Comparison of ENCODE assay signal across 10 mouse cellular contexts in genomic region chr16:20424226-20424663, GRCm38 (mm10). TPM values are rescaled to one million over a fixed set of nuclear protein-coding genes. Genes with fewer than 3 reads are reported as not detected.
DNase-seq lines count a peak whose midpoint lies in the region; ATAC-seq and TF ChIP-seq lines count a peak whose summit lies in the region.
"Had no signal": no experiment of that assay in that cellular context is flagged by ENCODE, and none has a peak within 500 bp of the region (broad histone marks: within the 10 kb centered on the region; RNA-seq: fewer than 3 reads in every experiment).

No protein-coding gene starts in this region.

- DNase-seq in cerebellum, adult 2 months, result no peak
- no peak for DNase-seq in cerebellum, adult 8-10 months
- DNase-seq in lung, adult 18-20 months, result no peak
- DNase-seq in urinary bladder, postnatal 14 days (ENCODE audit: low spot score), result no peak
- DNase-seq in retina, embryonic 14.5 days (ENCODE audit: low spot score), result no peak
- DNase-seq: adrenal gland, adult 8-10 months had no signal

- no peaks in the 10 kb centered on the region for H3K9me3 ChIP-seq in lung, embryonic 15.5 days
- H3K9me3 ChIP-seq in hindbrain, embryonic 16.5 days (ENCODE audit: control insufficient read depth, low read length), result no peaks in the 10 kb centered on the region
- H3K9me3 ChIP-seq in neural tube, embryonic 12.5 days, result no peaks in the 10 kb centered on the region
- H3K9me3 ChIP-seq: limb, embryonic 12.5 days had no signal

- peak overlapping the region; percentile 80 for H3K4me2 ChIP-seq in lung, embryonic 15.5 days
- peak overlapping the region; percentile 15; the same call in 1 of the 2 replicates for H3K4me2 ChIP-seq in hindbrain, embryonic 16.5 days (ENCODE audit: low read length)
- peak overlapping the region; percentile 62; the same call in 1 of the 2 replicates for H3K4me2 ChIP-seq in neural tube, embryonic 12.5 days (replicated peaks)

- no peak overlapping the region for H3K27ac ChIP-seq in cerebellum, adult 2 months (ENCODE audit: insufficient read depth, low read length)
- H3K27ac ChIP-seq in lung, embryonic 15.5 days, result no peak overlapping the region; the same call in 1 of the 2 replicates
- no peak overlapping the region for H3K27ac ChIP-seq in hindbrain, embryonic 16.5 days (ENCODE audit: low read depth, low read length)
- no peak overlapping the region for H3K27ac ChIP-seq in neural tube, embryonic 12.5 days
- H3K27ac ChIP-seq: limb, embryonic 12.5 days had no signal

- 56% methylated on average over 7 of the region's 7 CpGs for WGBS in cerebellum, adult 2 months
- 68% methylated on average over 7 of the region's 7 CpGs for whole genome bisulfite sequencing in lung, embryonic 15.5 days
- 85% methylated on average over 7 of the region's 7 CpGs for WGBS in hindbrain, embryonic 16.5 days
- WGBS in neural tube, embryonic 12.5 days, result 88% methylated on average over 7 of the region's 7 CpGs

- no peaks in the 10 kb centered on the region for H3K27me3 ChIP-seq in cerebellum, adult 2 months (ENCODE audit: control insufficient read depth, insufficient read depth, low read length)
- H3K27me3 ChIP-seq in lung, embryonic 15.5 days, result no peaks in the 10 kb centered on the region
- no peaks in the 10 kb centered on the region for H3K27me3 ChIP-seq in hindbrain, embryonic 16.5 days (replicated peaks; ENCODE audit: control insufficient read depth, insufficient read depth, low read length)
- H3K27me3 ChIP-seq in neural tube, embryonic 12.5 days (replicated peaks), result no peaks in the 10 kb centered on the region
- H3K27me3 ChIP-seq: limb, embryonic 12.5 days had no signal

- H3K9ac ChIP-seq in lung, embryonic 15.5 days, result no peak overlapping the region
- no peak overlapping the region for H3K9ac ChIP-seq in hindbrain, embryonic 16.5 days (ENCODE audit: low read depth, low read length)
- no peak overlapping the region for H3K9ac ChIP-seq in neural tube, embryonic 12.5 days
- H3K9ac ChIP-seq: limb, embryonic 12.5 days had no signal

- TF ChIP-seq POLR2A in cerebellum, adult 2 months (IDR thresholded peaks at IDR 0.05; ENCODE audit: borderline replicate concordance, insufficient read depth, low read length), result no peak

- peak overlapping the region; percentile 10 for H3K4me3 ChIP-seq in cerebellum, adult 2 months (replicated peaks; ENCODE audit: insufficient read depth, low read depth, low read length)
- H3K4me3 ChIP-seq in lung, embryonic 15.5 days, result no peak overlapping the region
- H3K4me3 ChIP-seq in hindbrain, embryonic 16.5 days (ENCODE audit: low read length), result no peak overlapping the region
- H3K4me3 ChIP-seq in neural tube, embryonic 12.5 days, result no peak overlapping the region

- no peak for ATAC-seq in lung, embryonic 15.5 days (ENCODE audit: borderline replicate concordance, extremely low read depth, low FRiP score, low TSS enrichment)
- no peak for ATAC-seq in hindbrain, embryonic 16.5 days
- no peak for ATAC-seq in neural tube, embryonic 12.5 days (ENCODE audit: low FRiP score, low read depth)

- peaks cover 4% of the 10 kb centered on the region for H3K4me1 ChIP-seq in cerebellum, adult 2 months (ENCODE audit: control insufficient read depth, insufficient read depth, low read length)
- H3K4me1 ChIP-seq in lung, embryonic 15.5 days, result peaks cover 17% of the 10 kb centered on the region
- H3K4me1 ChIP-seq in hindbrain, embryonic 16.5 days (ENCODE audit: control insufficient read depth, insufficient read depth, low read depth, low read length), result peaks cover 16% of the 10 kb centered on the region
- peaks cover 14% of the 10 kb centered on the region for H3K4me1 ChIP-seq in neural tube, embryonic 12.5 days

- H3K36me3 ChIP-seq in lung, embryonic 15.5 days, result peaks cover 6% of the 10 kb centered on the region
- H3K36me3 ChIP-seq in hindbrain, embryonic 16.5 days (ENCODE audit: control insufficient read depth, insufficient read depth, low read length), result peaks cover 9% of the 10 kb centered on the region
- peaks cover 21% of the 10 kb centered on the region for H3K36me3 ChIP-seq in neural tube, embryonic 12.5 days

- TF ChIP-seq CTCF in cerebellum, adult 2 months (IDR thresholded peaks at IDR 0.05; ENCODE audit: borderline replicate concordance, insufficient read depth, low read depth, low read length), result no peak

RNA-seq across cellular contexts. Expression of gene Abcc5, which starts 1.9 kb away (rescaled TPM):
- polyA plus RNA-seq in cerebellum, adult 2 months (2012; rRNA removed), result 251 and 263 TPM in 2 replicates
- 54.9 and 67.1 TPM in 2 replicates for polyA plus RNA-seq in lung, embryonic 15.5 days (2015; fragmentation: Nextera tagmentation; extraction: Ambion mirVana)
- 123 and 150 TPM in 2 replicates for polyA plus RNA-seq in hindbrain, embryonic 16.5 days (2015; fragmentation: Nextera tagmentation; extraction: Ambion mirVana)
- polyA plus RNA-seq in neural tube, embryonic 12.5 days (2016; fragmentation: Nextera tagmentation; extraction: Ambion mirVana), result 121 and 131 TPM in 2 replicates

Comparison
In these comparisons a context has a peak if more than half of its experiments do, and no peak if none do; other contexts are left out.
1. H3K4me2 ChIP-seq: peak in every context shown above with its lines; median percentile 80 in lung, embryonic 15.5 days; 62 in neural tube, embryonic 12.5 days; 15 in hindbrain, embryonic 16.5 days.